Mouse (Mus musculus) G1E (cell line): ENCODE measurements around the gene Acin1. TPM values are rescaled to one million over a fixed set of nuclear protein-coding genes. Genes with fewer than 3 reads are reported as not detected.

Experiments
- ATAC-seq: 2 replicates; pipeline ENCODE4 v1.8.0; 2016; ENCODE audit warnings: mild to moderate bottlenecking; ENCODE audit not compliant: insufficient number of reproducible peaks, poor library complexity, low FRiP score, severe bottlenecking; ENCODE audit errors: extremely low read depth
- DNase-seq: peaks from one replicate; pipeline ENCODE4 v3.0.0; 2012; ENCODE audit warnings: low spot score
- H3K27me3 ChIP-seq: 2 replicates; pipeline ENCODE4 v1.6.1; 2012; ENCODE audit warnings: mild to moderate bottlenecking, low read length, inconsistent platforms; ENCODE audit not compliant: insufficient read depth
- H3K36me3 ChIP-seq: replicated peaks from 2 replicates; pipeline ENCODE3; 2012; ENCODE audit warnings: mild to moderate bottlenecking, inconsistent platforms
- H3K4me1 ChIP-seq: 2 replicates; pipeline ENCODE4 v1.6.1; 2012; ENCODE audit warnings: low read depth, low read length, inconsistent platforms, mixed read lengths; ENCODE audit not compliant: insufficient read depth
- H3K4me3 ChIP-seq: 2 replicates; pipeline ENCODE4 v1.5.1; 2012; ENCODE audit warnings: low read depth, mild to moderate bottlenecking, inconsistent platforms, low read length, moderate library complexity, mixed read lengths
- H3K9me3 ChIP-seq: replicated peaks from 2 replicates; pipeline ENCODE4 v1.6.1; 2012; ENCODE audit warnings: inconsistent platforms
- CTCF ChIP-seq: IDR thresholded peaks from 2 replicates; pipeline ENCODE4 v1.5.1; 2012; ENCODE audit warnings: low read depth, low read length, inconsistent platforms, mixed read lengths
- GATA1 ChIP-seq: IDR thresholded peaks from 2 replicates; pipeline ENCODE4 v1.6.1; 2012; ENCODE audit warnings: borderline replicate concordance, low read length, inconsistent platforms, mixed read lengths
- GATA2 ChIP-seq: IDR thresholded peaks from 2 replicates; pipeline ENCODE4 v1.6.1; 2012; ENCODE audit warnings: low read depth, low read length, inconsistent platforms, borderline replicate concordance
- POLR2AphosphoS5 ChIP-seq: IDR thresholded peaks from 2 replicates; pipeline ENCODE4 v1.6.1; 2012; ENCODE audit warnings: low read depth, low read length, inconsistent platforms; ENCODE audit not compliant: insufficient replicate concordance
- TAL1 ChIP-seq: conservative IDR thresholded peaks from 2 replicates; pipeline ENCODE4 v1.6.1; 2012; ENCODE audit warnings: low read depth, low read length, inconsistent platforms, mixed read lengths
- polyA plus RNA-seq: library from polyadenylated mRNA; stranded (reverse); fragments of >175 nt; gene quantifications from 2 replicates; pipeline ENCODE4 v1.2.3, GENCODE M21; 2012
- total RNA-seq, 2 experiments: library from RNA; stranded (forward) in 1 of 2; stranded (reverse) in 1 of 2; fragments of 200-1000 nt in 1 of 2; fragments of >200 nt in 1 of 2; fragmentation: Nextera tagmentation in 1 of 2; gene quantifications; 2 replicates each; pipeline ENCODE4 v1.2.3; 2014 to 2017

Acin1 gene
- total and polyA plus RNA-seq, 3 experiments, result 125 to 697 (median 298) TPM

DNA sequence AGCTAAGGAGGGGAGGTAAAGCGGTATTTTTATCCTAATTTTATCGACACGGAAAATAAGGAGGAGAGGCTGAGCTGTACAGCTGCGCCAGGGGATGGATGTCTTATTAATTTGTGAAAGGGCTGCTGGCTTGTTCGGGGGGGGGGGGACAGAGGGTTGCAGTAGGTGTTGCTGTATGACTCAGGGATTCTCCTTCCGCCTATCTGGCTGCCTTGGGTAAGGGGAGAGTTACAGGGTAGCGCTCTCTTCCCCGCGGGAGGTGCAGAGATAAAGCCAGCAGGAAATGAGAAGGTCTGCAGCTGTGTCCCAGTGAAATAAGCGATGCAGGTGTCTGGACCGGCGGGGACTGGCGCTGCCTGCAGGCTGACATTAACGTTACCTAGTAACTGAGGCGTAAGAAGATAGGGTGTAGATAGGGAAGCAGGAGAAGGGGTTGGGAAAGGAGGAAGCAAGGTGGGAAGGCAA, 27.9 kb upstream of the Acin1 start:
- Histone ChIP-seq H3K4me3 (peak overlapping the region; percentile 67), H3K27me3 (peaks cover 21% of the 10 kb centered on the region), H3K9me3 (no peaks in the 10 kb centered on the region), H3K4me1 (peaks cover 65% of the 10 kb centered on the region), H3K36me3 (no peaks in the 10 kb centered on the region)
- DNase-seq (peak; percentile 63), ATAC-seq (peak; percentile 85)
- no peak for TF ChIP-seq POLR2AphosphoS5
- no peak for TF ChIP-seq CTCF
- TF ChIP-seq TAL1, result no peak
- no peak for TF ChIP-seq GATA1
- TF ChIP-seq GATA2, result no peak

DNA sequence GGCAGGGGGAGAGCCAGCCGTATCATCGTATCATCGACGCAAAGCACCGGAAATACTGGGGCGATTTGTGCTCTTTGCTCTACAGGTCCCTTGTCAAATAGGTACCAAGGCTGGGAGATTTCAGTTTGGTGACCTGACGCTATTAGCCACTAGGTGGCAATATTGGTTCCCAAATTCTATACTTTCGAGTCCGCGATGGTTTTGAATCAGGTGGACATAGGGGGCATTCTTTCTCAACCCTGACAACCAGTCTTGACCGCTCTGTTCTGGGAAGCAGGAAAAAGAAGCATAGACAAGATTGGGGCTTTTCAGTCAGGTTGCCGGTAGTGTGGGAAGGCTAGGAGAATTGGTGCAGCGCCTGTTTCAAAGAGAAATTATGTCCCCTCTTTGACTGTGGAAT, 27.4 kb upstream of the Acin1 start:
- Histone ChIP-seq H3K9me3 (no peaks in the 10 kb centered on the region), H3K4me1 (peaks cover 70% of the 10 kb centered on the region), H3K27me3 (peaks cover 23% of the 10 kb centered on the region), H3K4me3 (peak overlapping the region; percentile 67), H3K36me3 (no peaks in the 10 kb centered on the region)
- no peak for TF ChIP-seq TAL1
- TF ChIP-seq CTCF, result peak; percentile 79
- TF ChIP-seq GATA1, result no peak
- peak; percentile 37; the same call in 1 of the 2 replicates for ATAC-seq
- peak; percentile 25 for DNase-seq

DNA sequence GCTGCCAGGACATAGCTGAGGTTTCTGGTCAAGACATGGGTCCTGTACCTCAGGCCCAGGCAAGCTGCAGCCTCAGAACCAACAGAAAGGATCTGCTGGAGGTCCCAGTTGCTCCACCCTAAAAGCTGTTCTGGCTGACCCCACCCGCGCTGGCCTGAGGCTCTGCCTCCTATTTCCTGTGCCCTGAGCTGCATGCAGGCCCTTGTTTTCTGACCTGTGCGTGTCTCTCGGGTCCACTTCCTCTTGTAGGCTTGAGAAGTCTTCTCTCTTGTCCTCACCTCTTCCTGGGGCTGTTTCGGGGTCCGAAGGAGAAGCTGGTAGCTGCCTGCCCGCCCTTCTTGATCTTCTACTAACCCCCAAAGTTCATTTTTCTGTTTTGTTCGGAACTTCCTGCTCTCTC, 26.1 kb upstream of the Acin1 start:
- H3K4me3 ChIP-seq, result peak overlapping the region; percentile 44; the same call in 1 of the 2 replicates
- H3K27me3 ChIP-seq, result peaks cover 28% of the 10 kb centered on the region
- H3K9me3 ChIP-seq, result no peaks in the 10 kb centered on the region
- TF ChIP-seq CTCF (no peak), GATA1 (no peak), GATA2 (no peak), POLR2AphosphoS5 (no peak), TAL1 (no peak)
- no peak for DNase-seq
- no peak for ATAC-seq
- H3K4me1 ChIP-seq, result peaks cover 83% of the 10 kb centered on the region
- H3K36me3 ChIP-seq, result no peaks in the 10 kb centered on the region

DNA sequence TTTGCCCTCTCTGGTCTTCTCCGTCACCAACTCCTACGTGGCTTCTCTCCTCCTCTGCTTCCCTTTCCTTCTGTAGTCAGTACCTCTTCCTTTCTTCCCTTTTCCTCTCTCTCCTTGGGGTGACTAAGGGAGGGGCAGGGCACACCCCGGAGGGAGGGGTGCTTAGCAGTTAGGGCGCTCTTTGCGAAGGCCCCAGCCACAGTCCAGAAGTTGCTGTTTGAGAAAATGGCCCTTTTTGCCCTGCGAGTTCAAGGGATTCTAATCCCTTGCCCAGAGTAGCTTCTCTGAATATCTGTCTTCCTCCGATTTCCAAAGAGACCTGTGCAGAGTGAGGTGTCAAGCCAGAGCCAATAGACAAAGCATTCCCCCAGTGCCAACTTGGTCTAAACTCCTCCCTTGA, 25.3 kb upstream of the Acin1 start, which contains the start of gene Cebpe:
Gene Cebpe (minus strand): TSS at position 101 of the 400 bp plus-strand sequence.
- no peak for ATAC-seq
- H3K36me3 ChIP-seq, result no peaks in the 10 kb centered on the region
- no peak for DNase-seq
- no peaks in the 10 kb centered on the region for H3K9me3 ChIP-seq
- H3K4me1 ChIP-seq, result peaks cover 91% of the 10 kb centered on the region
- H3K4me3 ChIP-seq, result peak within 1 kb of the TSS; percentile 67
- H3K27me3 ChIP-seq, result peaks cover 33% of the 10 kb centered on the region
- no peak for TF ChIP-seq TAL1

DNA sequence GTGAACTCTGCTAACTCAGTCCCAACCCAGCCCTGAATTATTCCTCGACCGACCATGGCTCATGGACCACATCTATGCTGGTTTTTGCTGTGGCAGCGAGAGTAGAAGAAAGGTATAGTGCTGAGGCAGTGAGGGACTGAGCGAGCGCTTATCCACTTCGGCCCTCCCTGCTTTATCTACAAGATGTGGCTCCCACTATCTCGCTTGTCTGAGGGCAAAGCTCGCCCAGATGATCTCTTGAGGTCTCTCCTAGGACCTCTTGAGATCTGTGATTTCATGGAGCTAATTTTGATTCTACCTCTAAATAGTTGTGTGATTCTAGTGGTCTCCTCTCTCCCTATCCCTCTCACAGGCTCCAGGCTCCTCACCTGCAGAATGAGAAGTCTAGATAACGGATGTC, 22.3 kb upstream of the Acin1 start:
- Histone ChIP-seq H3K4me3 (no peak overlapping the region; the same call in 1 of the 2 replicates), H3K36me3 (no peaks in the 10 kb centered on the region), H3K9me3 (no peaks in the 10 kb centered on the region), H3K4me1 (peaks cover 95% of the 10 kb centered on the region), H3K27me3 (peaks cover 33% of the 10 kb centered on the region)
- TF ChIP-seq GATA2, result no peak
- DNase-seq (no peak), ATAC-seq (no peak)

DNA sequence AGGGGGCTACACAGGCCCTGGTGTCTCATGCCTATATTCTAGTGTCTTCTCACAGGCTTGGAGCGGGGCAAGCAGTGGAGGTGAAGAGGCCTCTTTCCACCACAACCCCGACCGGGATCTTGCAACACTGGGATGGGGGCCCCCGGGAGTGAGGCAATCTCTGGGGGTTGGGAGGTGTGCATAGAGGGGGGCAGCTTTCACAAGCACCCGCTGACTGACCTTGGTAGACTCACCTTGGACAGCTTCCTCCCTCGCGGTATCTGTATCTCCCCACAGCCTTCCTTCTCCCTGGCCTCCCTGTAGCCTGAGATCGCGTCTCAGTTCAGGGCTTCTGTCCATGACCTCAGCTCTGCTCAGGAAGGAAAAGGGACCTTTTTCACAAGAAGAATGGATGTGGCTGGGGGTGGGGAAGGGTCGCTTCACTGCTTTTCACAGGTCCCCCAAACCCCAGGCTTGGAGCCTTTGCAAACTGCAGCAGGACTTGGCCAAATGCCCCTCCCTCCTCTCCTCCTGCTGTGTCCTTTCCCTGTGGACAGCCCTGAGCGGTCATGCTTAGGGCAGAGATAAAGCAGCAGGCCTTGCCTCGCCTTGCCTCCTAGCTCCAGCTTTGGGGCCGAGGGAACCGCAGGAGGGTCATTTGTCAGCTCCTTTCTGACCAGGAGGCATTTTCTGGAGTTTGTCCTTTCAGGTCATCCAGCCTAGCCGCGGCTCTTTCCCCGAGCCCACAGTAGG, 20.0 kb upstream of the Acin1 start:
- Histone ChIP-seq H3K36me3 (no peaks in the 10 kb centered on the region), H3K27me3 (peaks cover 38% of the 10 kb centered on the region), H3K4me1 (peaks cover 93% of the 10 kb centered on the region), H3K4me3 (peak overlapping the region; percentile 62; the same call in 1 of the 2 replicates), H3K9me3 (no peaks in the 10 kb centered on the region)
- TF ChIP-seq POLR2AphosphoS5 (no peak), TAL1 (no peak), GATA1 (no peak), GATA2 (no peak), CTCF (no peak)
- ATAC-seq (no peak), DNase-seq (peak; percentile 26)

DNA sequence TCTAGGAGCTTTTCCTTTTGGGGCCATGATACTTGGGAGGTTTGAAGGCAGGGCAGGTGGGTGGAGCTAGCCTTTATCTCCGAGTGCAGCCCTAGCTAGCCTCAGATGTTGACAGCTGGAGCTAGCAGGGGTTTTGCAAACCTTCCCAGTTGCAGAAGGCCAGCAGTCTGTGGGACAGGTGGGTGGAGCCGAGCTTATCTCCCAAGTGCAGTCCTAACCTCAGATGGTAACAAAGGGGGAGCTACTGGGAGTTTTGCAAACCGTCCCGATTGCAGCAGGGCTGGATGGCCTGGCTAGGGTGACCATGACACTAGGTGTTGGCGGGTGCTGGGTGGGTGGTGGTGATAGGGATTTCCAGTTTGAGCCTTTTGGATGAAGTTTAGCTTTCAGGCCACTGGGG, 19.1 kb upstream of the Acin1 start:
- Histone ChIP-seq H3K36me3 (no peaks in the 10 kb centered on the region), H3K4me1 (peaks cover 89% of the 10 kb centered on the region), H3K9me3 (no peaks in the 10 kb centered on the region), H3K27me3 (peaks cover 30% of the 10 kb centered on the region), H3K4me3 (peak overlapping the region; percentile 31; the same call in 1 of the 2 replicates)
- TF ChIP-seq TAL1, result peak; percentile 99
- no peak for TF ChIP-seq POLR2AphosphoS5
- ATAC-seq (peak; percentile 96), DNase-seq (peak; percentile 87)
